Mouse (Mus musculus) frontal cortex, adult (tissue): ENCODE results near the gene Tmbim4.

Experiments used
- ATAC-seq: cut with Nextera tagmentation; 2 replicates; pipeline ENCODE4 v1.9.2; 2017; ENCODE audit warnings: mild to moderate bottlenecking, moderate library complexity, mixed read lengths; ENCODE audit not compliant: low TSS enrichment

Gene Tmbim4

GRCm38 (mm10) chr10:120245681-120246080 lies 44.3 kb downstream of the Tmbim4 start:
- ATAC-seq = no peak

GRCm38 (mm10) chr10:120246994-120247750 lies 45.8 kb downstream of the Tmbim4 start:
- peak; percentile 76 for ATAC-seq

GRCm38 (mm10) chr10:120250911-120251683 lies 49.7 kb downstream of the Tmbim4 start:
- ATAC-seq = no peak

- ATAC-seq = no peak
These were observed 50.4 kb downstream of the Tmbim4 start for GRCm38 (mm10) chr10:120251791-120252190.

GRCm38 (mm10) chr10:120252800-120253199 lies 51.4 kb downstream of the Tmbim4 start:
- no peak for ATAC-seq

GRCm38 (mm10) chr10:120257231-120257630 lies 55.8 kb downstream of the Tmbim4 start:
- ATAC-seq = peak; percentile 90

GRCm38 (mm10) chr10:120267790-120268189 lies 66.4 kb downstream of the Tmbim4 start:
- ATAC-seq = no peak

- ATAC-seq = no peak
These were observed 68.6 kb downstream of the Tmbim4 start for GRCm38 (mm10) chr10:120269946-120270345.

GRCm38 (mm10) chr10:120270777-120271176 lies 69.4 kb downstream of the Tmbim4 start:
- ATAC-seq = no peak

GRCm38 (mm10) chr10:120271318-120271717 lies 69.9 kb downstream of the Tmbim4 start:
- ATAC-seq = no peak

GRCm38 (mm10) chr10:120271879-120272269 lies 70.5 kb downstream of the Tmbim4 start:
- ATAC-seq = no peak

- no peak for ATAC-seq
These were observed 71.0 kb downstream of the Tmbim4 start for GRCm38 (mm10) chr10:120272270-120272883.

- no peak for ATAC-seq
These were observed 71.9 kb downstream of the Tmbim4 start for GRCm38 (mm10) chr10:120273335-120273734.
